Mouse (Mus musculus): ENCODE measurements at regions not wholly inside any gene's neighbourhood (a gene's known extent, or its start where the extent isn't known, plus 50 kb on each side); places are given as distances from the start of the nearest gene placed in this dataset.

DNA sequence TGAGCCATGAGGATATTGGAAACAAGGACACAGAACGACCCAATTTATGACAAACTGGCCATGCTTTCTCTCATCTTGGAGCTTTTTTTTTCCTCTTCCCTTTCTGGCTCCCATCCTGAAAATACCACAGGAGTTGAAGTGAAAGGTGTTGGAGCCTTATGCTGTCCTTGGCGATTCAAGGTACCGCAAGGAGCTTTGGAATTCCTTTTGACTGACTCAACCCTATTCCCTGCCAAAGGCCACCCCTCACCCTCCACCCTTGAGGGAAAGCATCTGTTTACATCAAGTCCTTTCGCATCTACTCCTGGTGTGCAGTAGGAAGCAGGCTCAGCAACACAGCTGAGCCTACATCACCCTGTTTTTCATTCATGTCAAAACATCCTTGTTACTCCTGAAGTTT, 208.5 kb downstream of the Rap2a start:
- TF ChIP-seq POLR2A (IDR thresholded peaks at IDR 0.05; ENCODE audit: insufficient read length, low read depth) (no peak), MAX (IDR thresholded peaks at IDR 0.05; ENCODE audit: low read depth) (no peak), USF1 (IDR thresholded peaks at IDR 0.05; ENCODE audit: low read depth) (no peak), REST (IDR thresholded peaks at IDR 0.05; ENCODE audit: insufficient read depth, insufficient read length) (no peak), E2F4 (IDR thresholded peaks at IDR 0.05; ENCODE audit: insufficient read depth) (no peak)
